Mouse (Mus musculus) urinary bladder, postnatal 4 days (tissue): ENCODE data around the gene Cryzl1.
A peak's percentile ranks its signal among the peaks of the same experiment; 100 is the strongest.

Source experiments
- DNase-seq, 2 experiments: peaks; one replicate each; pipeline ENCODE4 v3.0.0; 2021 to 2022; ENCODE audit warnings: low spot score in 2 of 2

Cryzl1 gene

DNA sequence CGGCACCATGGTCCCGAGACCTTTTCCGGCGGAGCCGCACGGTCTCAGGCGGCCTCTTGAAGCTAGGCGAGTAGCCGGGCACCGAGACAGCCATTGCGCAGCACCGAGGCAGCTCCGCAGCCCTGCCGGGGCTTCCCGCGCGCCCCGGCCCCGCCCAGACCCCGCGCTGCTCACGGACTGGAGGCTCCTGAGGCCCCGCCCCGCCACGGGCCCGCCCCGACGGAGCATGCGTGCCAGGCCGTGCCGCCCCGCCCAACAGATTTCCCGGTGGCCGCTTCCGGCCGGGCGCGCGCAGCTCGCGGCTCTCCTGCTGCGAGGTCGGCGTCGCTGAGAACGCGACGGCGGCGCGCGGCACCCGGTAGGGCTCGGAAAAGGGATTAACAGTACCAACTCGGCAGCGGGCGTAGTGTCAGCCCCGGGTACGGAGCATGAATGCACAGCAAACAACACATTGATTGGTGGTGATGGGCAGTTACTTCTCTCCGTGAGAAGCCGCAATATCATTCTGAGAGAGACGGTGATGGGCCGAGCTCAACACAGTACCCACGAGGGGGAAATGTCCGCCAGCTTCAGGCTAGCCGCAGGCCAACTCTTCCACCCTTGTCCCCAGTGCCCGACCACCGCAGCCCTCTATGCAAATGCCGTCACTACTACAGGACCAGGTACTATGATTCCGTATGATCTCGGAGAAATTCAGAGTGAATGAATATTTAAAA is 40.0 kb downstream of the Cryzl1 start, which contains the start of gene Donson:
Gene Donson, minus strand, starts transcription at position 152 of the 716 bp plus-strand sequence.
- DNase-seq: peak; percentile 91 to 95

DNA sequence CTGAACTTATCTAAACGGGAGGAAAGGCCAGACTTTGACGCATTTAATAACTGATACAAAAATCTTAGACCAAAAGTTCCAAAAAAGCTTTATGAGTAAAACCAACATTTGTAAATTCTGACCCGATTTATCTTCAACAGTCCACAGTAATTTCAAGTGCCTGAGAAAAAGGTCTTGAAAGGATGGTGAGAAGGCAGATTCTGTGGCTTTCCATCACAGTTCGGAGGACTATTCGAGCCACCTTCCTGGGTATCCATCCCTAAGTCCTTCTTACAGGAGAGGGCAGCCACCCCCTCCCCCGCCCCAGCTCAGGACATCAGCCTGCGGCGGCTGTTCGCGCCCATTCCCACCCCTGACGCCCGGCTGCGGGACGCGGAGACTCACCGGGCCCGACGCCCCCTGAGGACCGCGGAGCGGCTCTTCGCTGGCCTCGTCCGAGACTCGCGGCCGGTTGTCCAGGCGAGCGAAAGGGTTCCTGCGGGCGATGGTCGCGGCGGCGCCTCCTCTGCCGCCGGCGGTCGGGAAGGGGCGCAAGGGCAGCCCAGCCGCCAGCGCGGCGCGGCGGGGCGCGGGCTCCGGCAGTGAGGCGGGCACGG is 40.7 kb downstream of the Cryzl1 start:
- DNase-seq: no peak

DNA sequence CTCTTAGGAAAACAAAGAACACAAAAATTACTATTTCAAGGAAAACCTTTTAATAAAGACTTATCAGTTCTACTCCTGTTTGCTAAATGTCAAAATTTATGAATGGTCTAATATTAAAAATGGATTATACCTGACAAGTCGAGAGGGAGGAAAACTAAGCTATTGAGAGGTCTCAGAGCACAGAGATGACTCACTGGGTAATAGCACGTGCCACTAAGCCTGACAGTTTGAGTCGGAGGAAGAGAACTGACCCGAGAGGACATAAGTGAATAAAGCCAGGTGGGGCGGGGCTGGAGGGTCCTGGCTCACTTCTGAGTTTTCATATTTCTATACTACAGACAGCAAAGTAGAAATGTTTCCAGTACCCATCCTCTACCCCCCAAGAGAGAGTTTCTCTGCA is 42.4 kb downstream of the Cryzl1 start:
- DNase-seq: no peak

DNA sequence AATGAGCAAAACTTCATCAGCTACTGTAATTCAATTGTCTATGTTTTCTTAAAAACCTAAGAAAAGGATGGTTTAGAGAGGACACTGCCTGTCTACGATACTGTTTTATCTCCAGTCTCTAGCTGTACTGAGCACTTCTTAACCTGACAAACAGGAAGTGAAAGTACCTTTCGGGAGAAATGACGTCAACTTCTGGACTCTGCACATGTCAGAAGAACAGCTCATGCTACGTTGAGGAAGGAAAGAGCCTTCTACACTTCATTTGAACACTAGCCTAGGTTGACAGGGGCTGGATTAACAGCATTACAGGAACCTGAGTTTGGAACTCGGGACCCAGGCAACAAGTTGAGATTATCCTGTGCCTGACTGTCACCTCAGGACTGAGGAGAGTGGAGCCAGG is 43.2 kb downstream of the Cryzl1 start:
- no peak for DNase-seq

DNA sequence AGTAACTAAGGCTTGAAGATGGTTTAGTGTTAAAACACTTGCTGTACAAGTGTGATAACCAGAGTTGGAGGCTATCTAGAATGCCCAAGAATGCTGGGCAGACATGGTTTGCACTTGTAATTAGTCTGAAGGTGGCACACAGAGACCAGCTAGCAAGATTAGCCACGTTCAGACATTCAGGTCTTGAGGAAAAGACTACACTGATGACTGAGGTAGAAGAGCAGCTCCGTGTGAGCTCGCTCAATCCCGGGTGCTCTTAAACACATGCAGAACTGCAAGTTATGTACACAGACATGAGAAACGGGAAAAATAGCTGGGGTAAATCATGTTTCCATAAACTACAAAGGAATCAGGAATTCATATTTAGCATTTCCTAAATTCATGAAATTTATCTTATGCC is 48.1 kb downstream of the Cryzl1 start:
- no peak for DNase-seq

DNA sequence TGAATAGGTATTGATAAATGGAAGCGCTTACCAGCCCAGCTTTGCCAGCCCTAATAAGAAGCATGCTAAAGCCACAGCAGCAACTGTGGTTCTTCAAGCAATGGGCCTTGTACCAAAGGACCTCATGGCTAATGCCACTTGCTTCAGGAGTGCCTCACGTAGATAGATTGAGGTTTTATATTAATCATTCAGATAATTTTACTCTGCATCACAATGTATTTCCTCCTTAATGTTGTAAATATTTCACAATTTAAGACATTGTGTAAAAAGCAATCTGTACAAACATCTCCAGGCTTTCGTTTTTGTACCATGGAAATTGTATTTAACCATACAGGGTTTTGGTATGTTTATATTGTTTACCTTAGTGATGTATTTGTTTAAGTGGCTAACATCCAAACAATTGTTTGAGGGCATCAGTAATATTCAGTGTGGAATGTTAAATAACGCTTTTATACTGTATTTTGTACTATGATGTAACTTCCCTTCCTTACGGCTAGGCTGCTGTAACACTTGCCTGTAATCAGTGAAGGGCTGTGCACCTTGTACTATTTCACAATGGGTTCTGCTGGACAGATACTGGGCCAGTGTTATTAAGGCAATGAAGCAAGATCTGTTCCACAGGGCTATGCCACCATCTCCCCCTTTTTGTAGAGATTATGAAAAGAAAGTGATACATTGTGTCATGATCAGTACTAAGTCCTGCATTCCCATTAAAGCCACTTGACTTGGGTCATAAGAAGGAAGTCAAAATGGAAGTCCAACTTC is 50.4 kb downstream of the Cryzl1 start:
- DNase-seq: no peak

DNA sequence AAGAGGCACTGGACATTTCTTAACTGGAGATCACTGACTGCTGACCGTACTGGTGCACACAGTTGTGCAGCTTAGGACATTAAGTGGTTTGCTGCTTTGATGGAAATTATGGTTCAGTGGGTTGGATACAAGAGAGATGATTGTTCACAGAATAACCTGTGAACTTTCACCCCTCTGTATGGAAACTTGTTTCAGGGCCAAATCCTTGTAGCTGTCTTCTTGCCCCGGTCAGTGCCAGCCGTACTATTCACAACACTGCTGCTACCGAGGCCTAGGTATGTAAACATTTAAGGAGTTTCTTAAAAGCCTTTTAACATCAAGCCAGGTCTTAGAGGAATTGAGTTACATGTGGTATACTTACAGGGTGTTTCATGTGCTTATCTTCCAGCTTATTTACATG is 54.3 kb downstream of the Cryzl1 start:
- DNase-seq: no peak

DNA sequence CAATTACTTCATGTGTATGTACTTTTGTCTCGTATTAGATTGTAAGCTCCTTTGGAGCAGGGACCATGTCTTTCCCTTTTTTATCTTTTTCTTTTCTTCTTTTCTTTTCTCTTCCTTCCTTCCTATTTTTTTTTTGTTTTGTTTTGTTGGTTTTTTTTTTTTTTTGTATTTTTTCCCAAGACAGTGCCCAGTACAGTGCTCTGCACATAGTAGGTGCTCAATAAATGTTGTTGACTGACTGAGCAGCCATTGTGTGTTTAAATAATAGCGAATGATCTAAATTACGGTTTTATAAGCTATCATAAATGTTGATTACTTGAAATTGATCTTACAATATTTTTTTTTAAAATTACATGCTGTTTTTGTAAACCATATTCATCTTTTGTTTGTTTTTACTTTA is 65.0 kb downstream of the Cryzl1 start:
- no peak for DNase-seq

DNA sequence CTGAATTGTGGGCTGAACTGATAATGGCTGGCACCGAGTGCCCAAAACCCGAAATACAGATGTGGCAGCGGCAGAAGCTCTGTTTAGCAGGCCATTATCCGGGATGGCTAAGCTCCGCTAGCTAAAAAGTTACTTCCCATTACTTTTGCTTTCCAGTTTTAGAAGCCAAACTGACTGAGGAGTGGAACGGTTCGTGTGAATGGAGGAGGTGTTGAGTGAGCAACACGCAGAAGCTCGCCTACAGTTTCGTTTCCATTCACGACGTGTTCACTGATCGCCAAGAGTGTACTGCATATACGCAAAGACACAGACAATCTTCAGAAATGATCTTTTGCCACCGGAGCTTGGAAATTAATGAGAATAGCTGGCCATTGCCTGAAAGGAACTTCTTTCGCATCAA is 66.4 kb downstream of the Cryzl1 start:
- no peak for DNase-seq

DNA sequence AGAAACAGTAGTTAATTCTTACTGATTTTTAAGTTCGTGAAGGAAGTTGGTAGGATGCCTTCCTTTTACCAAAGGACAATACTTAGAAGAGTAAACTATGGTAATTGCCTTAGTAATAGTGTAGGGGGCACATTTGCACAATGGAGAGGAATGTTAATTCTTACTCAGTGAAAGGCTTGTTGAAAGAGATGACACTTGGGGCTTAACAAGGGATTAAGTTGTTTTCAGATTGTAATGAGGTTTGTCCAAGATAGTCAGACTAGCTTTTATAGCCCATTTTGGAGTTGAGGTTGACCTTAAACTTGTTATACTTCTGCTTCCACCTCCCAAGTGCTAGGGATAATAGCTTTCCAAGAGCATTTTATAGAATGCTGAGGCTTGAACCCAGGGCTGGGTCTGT is 67.4 kb downstream of the Cryzl1 start:
- no peak for DNase-seq

DNA sequence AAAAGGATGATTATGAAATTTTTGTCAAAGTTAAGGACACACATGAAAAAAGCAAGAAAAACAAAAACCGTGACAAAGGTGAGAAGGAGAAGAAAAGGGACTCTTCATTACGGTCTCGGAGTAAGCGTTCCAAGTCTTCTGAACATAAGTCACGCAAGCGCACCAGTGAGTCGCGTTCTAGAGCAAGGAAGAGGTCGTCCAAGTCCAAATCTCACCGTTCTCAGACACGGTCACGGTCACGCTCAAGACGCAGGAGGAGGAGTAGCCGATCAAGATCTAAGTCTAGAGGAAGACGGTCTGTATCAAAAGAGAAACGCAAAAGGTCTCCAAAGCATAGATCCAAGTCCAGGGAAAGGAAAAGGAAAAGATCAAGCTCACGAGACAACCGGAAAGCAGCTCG is 69.0 kb downstream of the Cryzl1 start:
- DNase-seq: no peak

DNA sequence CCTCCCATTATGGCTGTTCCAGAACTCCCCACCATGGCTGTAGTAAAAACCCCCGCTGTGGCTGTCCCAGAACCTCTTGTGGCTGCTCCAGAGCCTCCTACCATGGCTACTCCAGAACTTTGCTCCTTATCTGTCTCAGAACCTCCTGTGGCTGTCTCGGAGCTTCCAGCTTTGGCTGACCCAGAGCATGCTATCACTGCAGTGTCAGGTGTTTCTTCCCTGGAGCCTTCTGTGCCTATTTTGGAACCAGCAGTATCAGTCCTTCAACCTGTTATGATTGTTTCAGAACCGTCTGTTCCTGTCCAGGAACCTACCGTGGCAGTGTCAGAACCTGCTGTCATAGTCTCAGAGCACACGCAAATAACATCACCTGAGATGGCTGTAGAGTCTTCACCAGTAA is 70.3 kb downstream of the Cryzl1 start:
- no peak for DNase-seq

DNA sequence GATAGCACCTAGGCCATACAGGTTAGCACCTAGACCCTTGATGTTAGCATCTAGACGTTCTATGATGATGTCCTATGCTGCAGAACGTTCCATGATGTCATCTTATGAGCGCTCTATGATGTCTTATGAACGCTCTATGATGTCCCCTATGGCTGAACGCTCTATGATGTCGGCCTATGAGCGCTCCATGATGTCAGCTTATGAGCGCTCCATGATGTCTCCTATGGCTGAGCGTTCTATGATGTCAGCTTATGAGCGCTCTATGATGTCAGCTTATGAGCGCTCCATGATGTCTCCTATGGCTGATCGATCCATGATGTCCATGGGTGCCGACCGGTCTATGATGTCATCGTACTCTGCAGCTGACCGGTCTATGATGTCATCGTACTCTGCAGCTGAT is 71.5 kb downstream of the Cryzl1 start:
- no peak for DNase-seq

DNA sequence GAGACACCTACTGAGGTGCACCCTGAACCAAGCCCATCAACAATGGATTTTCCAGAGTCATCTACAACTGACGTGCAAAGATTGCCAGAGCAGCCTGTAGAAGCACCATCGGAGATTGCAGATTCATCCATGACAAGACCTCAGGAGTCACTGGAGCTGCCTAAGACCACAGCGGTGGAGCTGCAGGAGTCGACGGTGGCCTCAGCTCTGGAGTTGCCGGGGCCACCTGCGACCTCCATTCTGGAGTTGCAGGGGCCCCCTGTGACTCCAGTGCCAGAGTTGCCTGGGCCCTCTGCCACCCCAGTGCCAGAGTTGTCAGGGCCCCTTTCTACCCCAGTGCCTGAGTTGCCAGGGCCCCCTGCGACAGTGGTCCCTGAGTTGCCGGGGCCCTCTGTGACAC is 73.5 kb downstream of the Cryzl1 start:
- DNase-seq: no peak

DNA sequence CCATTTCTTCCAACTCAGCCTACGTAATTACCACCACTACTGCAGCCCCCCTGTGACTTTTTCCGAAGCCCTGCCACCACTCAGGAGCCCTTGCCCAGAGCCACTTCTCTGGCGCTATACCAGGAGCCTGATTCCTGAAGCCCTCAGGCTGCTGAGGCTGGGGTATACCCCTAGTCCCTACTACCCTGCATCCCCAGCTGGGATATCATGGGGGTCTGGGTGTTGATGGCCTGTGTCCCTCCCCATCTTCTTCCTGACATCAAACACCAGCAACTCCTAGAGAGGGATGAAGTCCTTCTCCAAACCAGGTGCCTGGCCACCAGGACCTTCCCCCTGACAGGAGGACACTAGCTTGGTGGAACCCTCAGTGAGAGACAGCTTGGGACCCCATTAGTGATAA is 76.6 kb downstream of the Cryzl1 start:
- DNase-seq: no peak

DNA sequence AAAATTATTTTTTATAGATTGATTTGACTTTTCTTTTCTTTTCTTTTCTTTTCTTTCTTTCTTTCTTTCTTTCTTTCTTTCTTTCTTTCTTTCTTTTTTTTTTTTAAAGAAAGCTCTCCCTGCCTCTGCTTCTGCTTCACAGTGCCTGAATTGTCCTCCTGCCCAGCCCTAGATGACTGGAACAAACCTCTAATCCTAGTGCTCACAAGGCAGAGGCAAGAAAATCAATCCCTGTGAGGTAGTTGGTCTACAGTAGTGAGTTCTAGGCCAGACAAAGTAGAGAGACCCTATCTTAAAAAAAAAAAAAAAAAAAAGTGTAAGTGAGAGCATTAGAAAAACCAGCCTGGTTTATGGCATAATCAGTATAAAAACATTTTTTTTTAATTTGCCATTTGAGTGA is 79.0 kb downstream of the Cryzl1 start:
- DNase-seq: no peak

DNA sequence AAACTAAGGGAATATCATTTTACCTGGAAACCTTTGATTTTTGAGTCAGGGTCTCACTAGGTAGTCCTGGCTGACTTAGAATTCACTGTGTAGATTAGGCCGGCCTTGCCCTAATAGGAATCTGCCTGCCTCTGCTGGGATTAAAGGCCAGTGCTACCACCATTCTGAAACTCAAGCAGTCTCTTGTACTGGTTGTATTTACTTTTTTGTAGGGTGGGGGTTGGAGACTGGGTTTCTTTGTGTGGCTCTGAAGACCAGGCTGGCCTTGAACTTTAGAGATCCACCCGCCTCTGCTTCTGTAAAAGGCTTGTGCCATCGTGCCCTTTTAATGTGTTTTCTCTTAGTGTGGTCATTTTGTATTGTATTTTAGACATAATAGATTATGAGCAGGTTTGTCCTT is 79.5 kb downstream of the Cryzl1 start:
- DNase-seq: no peak

DNA sequence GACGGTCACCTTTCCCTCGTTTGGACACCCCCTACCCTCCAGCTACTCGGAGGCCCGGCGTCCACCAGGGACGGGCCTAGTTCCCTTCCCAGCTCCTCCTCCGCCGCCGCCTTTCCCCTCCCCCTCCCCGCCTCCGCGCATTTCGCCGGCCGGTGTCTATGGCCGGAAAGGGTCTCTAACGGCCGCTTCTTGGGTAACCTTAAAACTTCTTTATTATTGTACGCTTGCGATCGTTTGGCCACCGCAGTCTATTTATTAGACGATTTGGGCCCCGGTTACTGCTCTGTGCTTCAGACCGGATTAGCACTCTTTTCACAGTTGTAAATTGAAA is 80.6 kb downstream of the Cryzl1 start:
- DNase-seq: peak; percentile 74 to 88

DNA sequence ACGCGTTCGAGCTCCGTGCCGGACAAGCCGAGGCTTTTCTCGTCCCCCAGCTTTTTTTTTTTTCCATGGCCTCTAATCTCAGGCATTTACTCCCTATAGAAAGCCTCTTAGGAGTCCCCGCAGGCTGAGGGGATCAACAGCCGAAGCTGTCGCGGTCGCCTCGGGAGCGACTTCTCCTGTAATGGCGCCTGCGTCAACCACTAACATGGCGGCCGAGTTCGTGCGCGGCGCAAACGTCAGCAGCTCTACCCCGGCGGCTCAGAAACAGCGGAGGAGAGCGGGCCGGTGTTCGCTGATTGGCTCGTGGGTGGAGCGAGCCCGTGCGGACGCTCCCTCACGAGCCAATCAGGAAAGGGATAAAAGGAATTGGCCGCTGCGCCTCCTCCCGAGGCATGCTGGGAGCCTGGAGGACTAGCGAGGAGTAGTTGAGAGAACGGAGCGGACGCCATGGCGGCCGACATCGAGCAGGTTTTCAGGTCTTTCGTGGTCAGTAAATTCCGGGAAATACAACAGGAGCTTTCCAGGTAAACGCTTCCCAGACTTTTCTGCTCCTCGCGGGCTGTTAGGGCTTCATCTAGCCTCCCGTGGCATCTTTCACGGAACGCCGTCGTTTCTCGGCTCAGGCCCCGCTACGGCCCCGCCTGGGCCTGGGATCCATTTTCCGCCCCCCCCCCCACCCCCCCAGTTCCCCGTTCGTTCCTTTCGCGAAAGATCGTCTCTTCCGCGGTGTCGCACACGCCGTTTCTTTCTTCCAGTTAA is 81.1 kb downstream of the Cryzl1 start, which contains the start of gene Son:
Gene Son, plus strand, starts transcription at position 46 of the 759 bp plus-strand sequence.
- peak; percentile 95 to 96 for DNase-seq

DNA sequence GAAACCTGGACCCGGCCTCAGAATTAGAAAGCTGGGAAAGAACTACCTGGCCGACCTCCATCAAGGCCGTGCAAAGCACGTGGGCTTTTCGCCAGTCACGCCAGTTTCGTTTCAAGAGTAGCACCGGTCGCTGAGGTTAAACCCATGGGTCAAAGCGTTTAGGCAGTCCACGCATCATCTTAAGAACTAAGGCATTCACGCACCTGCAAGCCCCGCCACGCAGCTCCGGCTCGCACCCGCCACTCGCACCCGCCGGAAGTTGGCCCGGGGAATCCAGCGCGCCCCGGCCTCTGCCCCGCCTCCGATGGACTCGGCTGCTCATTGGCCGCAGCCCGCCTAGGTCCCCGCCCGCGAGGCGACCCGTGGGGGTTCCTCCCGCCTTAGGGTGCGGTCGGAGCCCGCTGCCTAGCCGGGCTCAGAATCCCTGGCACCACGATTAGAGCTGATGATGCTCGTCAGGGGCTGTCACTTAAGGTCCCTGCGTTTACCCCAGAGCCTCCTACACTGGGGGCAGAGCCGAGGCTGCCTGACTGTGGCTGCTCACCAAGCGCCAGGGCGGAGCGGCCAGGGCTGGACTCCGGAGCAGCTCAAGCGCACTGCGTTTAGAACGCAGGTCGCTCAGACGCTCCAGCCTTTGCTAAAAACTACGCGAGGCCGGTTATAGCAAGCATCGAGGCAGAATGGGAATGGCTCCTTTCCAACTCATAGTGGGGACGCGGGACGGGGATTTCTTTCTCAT is 81.9 kb downstream of the Cryzl1 start, which contains the start of gene Gart:
Gene Gart, minus strand, starts transcription at position 272 of the 739 bp plus-strand sequence.
- peak; percentile 92 to 93 for DNase-seq

DNA sequence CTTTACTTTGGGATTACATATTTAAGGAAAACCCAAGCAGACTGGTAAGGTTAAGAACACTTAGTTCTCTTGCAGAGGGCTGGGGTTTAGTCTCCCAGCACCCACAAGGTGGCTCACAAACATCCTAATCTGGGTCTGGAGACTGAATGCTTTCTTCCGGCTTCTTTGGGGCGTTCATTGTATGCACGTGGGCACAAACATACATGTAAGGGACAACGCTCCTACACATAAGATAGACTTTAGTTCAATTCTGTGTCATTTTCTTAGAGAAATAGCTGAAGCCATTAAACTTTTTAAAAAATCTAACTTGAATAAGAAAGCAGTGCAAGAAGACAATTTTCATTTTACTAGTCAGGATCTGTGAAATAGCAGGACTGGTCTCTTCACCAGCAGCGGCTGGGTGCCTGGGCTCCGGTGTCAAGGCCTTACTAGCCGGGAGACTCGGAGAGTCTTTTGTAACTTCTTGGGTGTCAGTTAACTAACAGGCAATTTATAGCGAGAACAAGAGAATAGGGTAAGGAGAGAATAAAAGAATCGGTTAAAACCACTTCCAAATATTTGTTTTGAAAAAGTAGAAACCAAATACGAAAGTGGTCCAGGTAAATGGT is 82.7 kb downstream of the Cryzl1 start:
- DNase-seq: peak in 1 of 2 experiments; percentile 50
